Mouse (Mus musculus) bone marrow, adult 2 months (tissue): ENCODE data around the gene Dnajc5g.

Source experiments
- CTCF ChIP-seq: fragments of 200-500 bp; IDR thresholded peaks from 2 replicates; pipeline ENCODE4 v1.5.1; 2011; ENCODE audit warnings: low read length, control low read depth; ENCODE audit not compliant: control insufficient read depth, insufficient read depth
- POLR2A ChIP-seq: fragments of 200-500 bp; IDR thresholded peaks from 2 replicates; pipeline ENCODE4 v1.6.1; 2011; ENCODE audit warnings: low read depth, mild to moderate bottlenecking, control low read depth, low read length, borderline replicate concordance; ENCODE audit not compliant: control insufficient read depth

DNA sequence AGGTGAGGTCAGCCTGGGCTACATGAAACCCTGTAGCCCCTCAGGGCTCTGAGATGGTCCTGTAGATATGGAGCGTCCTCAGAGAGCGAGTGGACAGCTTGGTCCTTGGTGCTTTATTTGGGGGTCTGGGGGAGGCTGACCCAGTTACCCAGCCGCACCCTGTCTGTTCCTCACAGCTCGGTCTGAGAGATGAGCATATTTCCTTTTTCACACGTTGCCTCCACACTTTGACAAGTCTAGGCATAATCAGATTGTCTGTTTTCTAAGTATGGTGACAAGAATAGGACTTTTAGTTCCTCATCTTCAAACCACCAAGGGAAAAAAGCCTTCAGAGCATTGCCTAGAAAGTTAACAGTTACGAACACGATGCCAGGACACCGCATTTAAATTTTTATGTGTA, 15.0 kb downstream of the Dnajc5g start:
- TF ChIP-seq CTCF (no peak), POLR2A (no peak)
